8 mouse cellular contexts compared by ENCODE assay signal in genomic region chr1:171263185-171263611, GRCm38 (mm10). TPM values are rescaled to one million over a fixed set of nuclear protein-coding genes. Genes with fewer than 3 reads are reported as not detected.
A peak's percentile ranks its signal among the peaks of the same experiment; 100 is the strongest.
DNase-seq lines count a peak whose midpoint lies in the region; ATAC-seq and TF ChIP-seq lines count a peak whose summit lies in the region.

No protein-coding gene starts in this region.

- no peak overlapping the region for H3K4me3 ChIP-seq in liver, embryonic 11.5 days (ENCODE audit: low read depth, low read length)
- H3K4me3 ChIP-seq in forebrain, embryonic 14.5 days (ENCODE audit: low read depth, low read length), result no peak overlapping the region; the same call in 1 of the 2 replicates
- no peak overlapping the region for H3K4me3 ChIP-seq in intestine, postnatal 0 days (ENCODE audit: low read depth, low read length)

- no peaks in the 10 kb centered on the region for H3K36me3 ChIP-seq in liver, embryonic 11.5 days (ENCODE audit: control insufficient read depth, insufficient read depth, low read length)
- no peaks in the 10 kb centered on the region for H3K36me3 ChIP-seq in forebrain, embryonic 14.5 days (ENCODE audit: control insufficient read depth, insufficient read depth, low read length)
- H3K36me3 ChIP-seq in intestine, postnatal 0 days (ENCODE audit: control insufficient read depth, insufficient read depth), result no peaks in the 10 kb centered on the region

- no peak for ATAC-seq in liver, embryonic 11.5 days (replicated peaks; ENCODE audit: low FRiP score)
- ATAC-seq in forebrain, embryonic 14.5 days, result peak; percentile 93
- peak; percentile 69 for ATAC-seq in intestine, postnatal 0 days
- ATAC-seq in CD4-positive, CD25-positive, alpha-beta regulatory T cell, adult 4 months, result no peak

- 0% methylated on average over 2 of the region's 2 CpGs for WGBS in liver, embryonic 11.5 days
- WGBS in forebrain, embryonic 14.5 days, result 12% methylated on average over 2 of the region's 2 CpGs
- 6% methylated on average over 2 of the region's 2 CpGs for WGBS in intestine, postnatal 0 days

- H3K4me1 ChIP-seq in liver, embryonic 11.5 days (replicated peaks; ENCODE audit: control insufficient read depth, insufficient read depth, low read length), result peaks cover 4% of the 10 kb centered on the region
- peaks cover 10% of the 10 kb centered on the region for H3K4me1 ChIP-seq in forebrain, embryonic 14.5 days (ENCODE audit: control insufficient read depth, insufficient read depth, low read length)
- H3K4me1 ChIP-seq in intestine, postnatal 0 days (replicated peaks; ENCODE audit: control insufficient read depth, insufficient read depth, low read length), result peaks cover 4% of the 10 kb centered on the region; the same call in 1 of the 2 replicates

- peak; percentile 41 for DNase-seq in liver
- DNase-seq in liver, embryonic 11.5 days (ENCODE audit: low spot score), result no peak
- DNase-seq in forebrain, embryonic 14.5 days (ENCODE audit: low spot score), result peak; percentile 95
- peak; percentile 48 for DNase-seq in lung, postnatal 14 days
- DNase-seq in thymus, postnatal 10 days (ENCODE audit: low spot score in 2 of 2), result no peak
- no peak for DNase-seq in urinary bladder, adult 2 months (ENCODE audit: low spot score)

- no peak overlapping the region; the same call in 1 of the 2 replicates for H3K4me2 ChIP-seq in liver, embryonic 11.5 days
- peak overlapping the region; percentile 51 for H3K4me2 ChIP-seq in forebrain, embryonic 14.5 days (ENCODE audit: low read length)
- H3K4me2 ChIP-seq in intestine, postnatal 0 days (replicated peaks; ENCODE audit: low read depth), result peak overlapping the region; percentile 41; the same call in 1 of the 2 replicates

- no peaks in the 10 kb centered on the region for H3K9me3 ChIP-seq in liver, embryonic 11.5 days (ENCODE audit: control insufficient read depth, low read length)
- no peaks in the 10 kb centered on the region for H3K9me3 ChIP-seq in forebrain, embryonic 14.5 days (replicated peaks; ENCODE audit: control insufficient read depth, low read length)
- H3K9me3 ChIP-seq in intestine, postnatal 0 days (ENCODE audit: control insufficient read depth), result no peaks in the 10 kb centered on the region

- no peak overlapping the region for H3K27ac ChIP-seq in liver, embryonic 11.5 days (ENCODE audit: low read depth, low read length)
- peak overlapping the region; percentile 84 for H3K27ac ChIP-seq in forebrain, embryonic 14.5 days (ENCODE audit: low read depth, low read length)
- H3K27ac ChIP-seq in intestine, postnatal 0 days (ENCODE audit: low read depth, low read length), result peak overlapping the region; percentile 64; the same call in 1 of the 2 replicates

- peaks cover 7% of the 10 kb centered on the region; the same call in 1 of the 2 replicates for H3K27me3 ChIP-seq in liver, embryonic 11.5 days (replicated peaks; ENCODE audit: control insufficient read depth, insufficient read depth, low read length)
- no peaks in the 10 kb centered on the region for H3K27me3 ChIP-seq in forebrain, embryonic 14.5 days (replicated peaks; ENCODE audit: control insufficient read depth, insufficient read depth, low read length)
- H3K27me3 ChIP-seq in intestine, postnatal 0 days (replicated peaks; ENCODE audit: control insufficient read depth, insufficient read depth, low read length), result no peaks in the 10 kb centered on the region

- no peak for TF ChIP-seq CTCF in intestine, postnatal 0 days (IDR thresholded peaks at IDR 0.05; ENCODE audit: low read depth)

- H3K9ac ChIP-seq in liver, embryonic 11.5 days (ENCODE audit: low read depth, low read length), result no peak overlapping the region
- H3K9ac ChIP-seq in forebrain, embryonic 14.5 days (ENCODE audit: low read length), result no peak overlapping the region
- H3K9ac ChIP-seq in intestine, postnatal 0 days (ENCODE audit: low read depth, low read length), result no peak overlapping the region

RNA-seq across cellular contexts. Expression of gene B4galt3, which starts 6.9 kb away (rescaled TPM):
- polyA plus RNA-seq in liver, embryonic 11.5 days (2014; fragmentation: Nextera tagmentation; extraction: Ambion mirVana), result 49.0 and 50.6 TPM in 2 replicates
- polyA plus RNA-seq in forebrain, embryonic 14.5 days (2014; fragmentation: Nextera tagmentation; extraction: Ambion mirVana), result 74.9 and 94.2 TPM in 2 replicates
- 27.0 and 27.4 TPM in 2 replicates for polyA plus RNA-seq in intestine, postnatal 0 days (2015; fragmentation: Nextera tagmentation; extraction: Ambion mirVana)
- polyA plus RNA-seq in CD4-positive, CD25-positive, alpha-beta regulatory T cell, adult 4 months (2017; shearing (Covaris generic)), result 10 to 100 TPM; 56.0 to 93.6 TPM
- 71.4 and 74.6 TPM in 2 replicates for polyA plus RNA-seq in urinary bladder, adult 2 months (2012; rRNA removed)

RNA-seq across cellular contexts. Expression of gene Ndufs2, which starts 12.0 kb away (rescaled TPM):
- polyA plus RNA-seq in liver, embryonic 11.5 days (2014; fragmentation: Nextera tagmentation; extraction: Ambion mirVana), result 256 and 262 TPM in 2 replicates
- 244 and 260 TPM in 2 replicates for polyA plus RNA-seq in forebrain, embryonic 14.5 days (2014; fragmentation: Nextera tagmentation; extraction: Ambion mirVana)
- polyA plus RNA-seq in intestine, postnatal 0 days (2015; fragmentation: Nextera tagmentation; extraction: Ambion mirVana), result 249 and 255 TPM in 2 replicates
- 100 to 1,000 TPM; 115 to 119 TPM for polyA plus RNA-seq in CD4-positive, CD25-positive, alpha-beta regulatory T cell, adult 4 months (2017; shearing (Covaris generic))
- 110 and 141 TPM in 2 replicates for polyA plus RNA-seq in urinary bladder, adult 2 months (2012; rRNA removed)

RNA-seq across cellular contexts. Expression of gene Adamts4, which starts 13.0 kb away (rescaled TPM):
- 1.6 and 2.0 TPM in 2 replicates for polyA plus RNA-seq in liver, embryonic 11.5 days (2014; fragmentation: Nextera tagmentation; extraction: Ambion mirVana)
- polyA plus RNA-seq in forebrain, embryonic 14.5 days (2014; fragmentation: Nextera tagmentation; extraction: Ambion mirVana), result 2.5 and 3.9 TPM in 2 replicates
- polyA plus RNA-seq in intestine, postnatal 0 days (2015; fragmentation: Nextera tagmentation; extraction: Ambion mirVana), result 2.0 and 2.8 TPM in 2 replicates
- polyA plus RNA-seq in CD4-positive, CD25-positive, alpha-beta regulatory T cell, adult 4 months (2017; shearing (Covaris generic)), result under 1 TPM in 1 of 2 experiments, not detected in 1; 0.13 TPM
- polyA plus RNA-seq in urinary bladder, adult 2 months (2012; rRNA removed), result 0.43 and 0.46 TPM in 2 replicates

RNA-seq across cellular contexts. Expression of gene Ppox, which starts 17.8 kb away (rescaled TPM):
- 131 and 133 TPM in 2 replicates for polyA plus RNA-seq in liver, embryonic 11.5 days (2014; fragmentation: Nextera tagmentation; extraction: Ambion mirVana)
- polyA plus RNA-seq in forebrain, embryonic 14.5 days (2014; fragmentation: Nextera tagmentation; extraction: Ambion mirVana), result 41.4 and 46.0 TPM in 2 replicates
- 11.4 and 12.8 TPM in 2 replicates for polyA plus RNA-seq in intestine, postnatal 0 days (2015; fragmentation: Nextera tagmentation; extraction: Ambion mirVana)
- polyA plus RNA-seq in CD4-positive, CD25-positive, alpha-beta regulatory T cell, adult 4 months (2017; shearing (Covaris generic)), result 100 to 1,000 TPM in 1 of 2 experiments, 10 to 100 TPM in 1; 70.8 to 108 TPM
- polyA plus RNA-seq in urinary bladder, adult 2 months (2012; rRNA removed), result 91.3 and 136 TPM in 2 replicates

RNA-seq across cellular contexts. Expression of gene Usp21, which starts 24.6 kb away (rescaled TPM):
- polyA plus RNA-seq in liver, embryonic 11.5 days (2014; fragmentation: Nextera tagmentation; extraction: Ambion mirVana), result 51.0 and 53.1 TPM in 2 replicates
- 89.9 and 104 TPM in 2 replicates for polyA plus RNA-seq in forebrain, embryonic 14.5 days (2014; fragmentation: Nextera tagmentation; extraction: Ambion mirVana)
- 20.4 and 21.7 TPM in 2 replicates for polyA plus RNA-seq in intestine, postnatal 0 days (2015; fragmentation: Nextera tagmentation; extraction: Ambion mirVana)
- 10 to 100 TPM; 22.6 to 27.9 TPM for polyA plus RNA-seq in CD4-positive, CD25-positive, alpha-beta regulatory T cell, adult 4 months (2017; shearing (Covaris generic))
- polyA plus RNA-seq in urinary bladder, adult 2 months (2012; rRNA removed), result 44.7 and 48.4 TPM in 2 replicates

Comparison
In these comparisons a context has a peak if more than half of its experiments do, and no peak if none do; other contexts are left out.
1. DNase-seq: peak in liver (single experiment), forebrain, embryonic 14.5 days (single experiment) and lung, postnatal 14 days (single experiment); none in liver, embryonic 11.5 days (single experiment), thymus, postnatal 10 days (0 of 2) and urinary bladder, adult 2 months (single experiment).
2. ATAC-seq: peak in forebrain, embryonic 14.5 days (single experiment) and intestine, postnatal 0 days (single experiment); none in liver, embryonic 11.5 days (single experiment) and CD4-positive, CD25-positive, alpha-beta regulatory T cell, adult 4 months (single experiment).